Mouse (Mus musculus) limb, embryonic 12.5 days (tissue): Measurements from ENCODE around the gene Adcy6. TPM values are rescaled to one million over a fixed set of nuclear protein-coding genes. Genes with fewer than 3 reads are reported as not detected.
A peak's percentile ranks its signal among the peaks of the same experiment; 100 is the strongest.

ENCODE experiments used
- ATAC-seq: fragments of 200-750 bp; cut with Nextera tagmentation; 2 replicates; pipeline ENCODE4 v1.8.0; 2017; ENCODE audit warnings: low read depth, moderate TSS enrichment; ENCODE audit not compliant: insufficient number of reproducible peaks, insufficient read depth, low FRiP score, low TSS enrichment
- H3K27ac ChIP-seq: fragments of 300-500 bp; sonication (generic); 2 replicates; pipeline ENCODE4 v1.5.1; 2016; ENCODE audit warnings: mild to moderate bottlenecking, moderate library complexity
- H3K27me3 ChIP-seq: fragments of 300-500 bp; sonication (generic); 2 replicates; pipeline ENCODE4 v1.6.1; 2016; ENCODE audit warnings: mild to moderate bottlenecking, moderate library complexity
- H3K36me3 ChIP-seq: fragments of 300-500 bp; sonication (generic); 2 replicates; pipeline ENCODE4 v1.6.1; 2016; ENCODE audit warnings: mild to moderate bottlenecking, moderate library complexity
- H3K4me1 ChIP-seq: fragments of 300-500 bp; sonication (generic); replicated peaks from 2 replicates; pipeline ENCODE4 v1.6.1; 2016
- H3K4me2 ChIP-seq: fragments of 300-500 bp; sonication (generic); 2 replicates; pipeline ENCODE4 v1.6.1; 2016; ENCODE audit warnings: mild to moderate bottlenecking, moderate library complexity
- H3K4me3 ChIP-seq: fragments of 300-500 bp; sonication (generic); replicated peaks from 2 replicates; pipeline ENCODE4 v1.5.1; 2016; ENCODE audit warnings: mild to moderate bottlenecking
- H3K9ac ChIP-seq: fragments of 300-500 bp; sonication (generic); replicated peaks from 2 replicates; pipeline ENCODE4 v1.6.1; 2016; ENCODE audit warnings: mild to moderate bottlenecking, moderate library complexity
- H3K9me3 ChIP-seq: fragments of 300-500 bp; sonication (generic); 2 replicates; pipeline ENCODE4 v1.6.1; 2016; ENCODE audit warnings: mild to moderate bottlenecking, moderate library complexity
- WGBS: fragments of 180-500 bp; shearing (Covaris S2); methylation state at CpG from one replicate; pipeline ENCODE4 v1.1.7; 2016; 5-methylcytosine and 5-hydroxymethylcytosine counted together
- polyA plus RNA-seq: library from polyadenylated mRNA; unstranded; fragments of >200 nt; fragmentation: Nextera tagmentation; extraction: Ambion mirVana; gene quantifications from 2 replicates; pipeline ENCODE4 v1.2.1, GENCODE M21; 2016

The Adcy6 gene
- polyA plus RNA-seq, 1 experiment from 2014 or later, result 25.7 TPM

GRCm38 (mm10) chr15:98628589-98629254 is 18.8 kb upstream of the Adcy6 start:
- WGBS, result 9% methylated on average over 20 of the region's 20 CpGs
- H3K27me3 ChIP-seq, result peaks cover 52% of the 10 kb centered on the region
- peak overlapping the region; percentile 49 for H3K4me2 ChIP-seq
- H3K9me3 ChIP-seq, result no peaks in the 10 kb centered on the region
- H3K27ac ChIP-seq, result peak overlapping the region; percentile 20; the same call in 1 of the 2 replicates
- H3K4me1 ChIP-seq, result peaks cover 52% of the 10 kb centered on the region
- H3K36me3 ChIP-seq, result no peaks in the 10 kb centered on the region
- no peak overlapping the region; the same call in 1 of the 2 replicates for H3K9ac ChIP-seq
- no peak for ATAC-seq
- H3K4me3 ChIP-seq, result peak overlapping the region; percentile 13

DNA sequence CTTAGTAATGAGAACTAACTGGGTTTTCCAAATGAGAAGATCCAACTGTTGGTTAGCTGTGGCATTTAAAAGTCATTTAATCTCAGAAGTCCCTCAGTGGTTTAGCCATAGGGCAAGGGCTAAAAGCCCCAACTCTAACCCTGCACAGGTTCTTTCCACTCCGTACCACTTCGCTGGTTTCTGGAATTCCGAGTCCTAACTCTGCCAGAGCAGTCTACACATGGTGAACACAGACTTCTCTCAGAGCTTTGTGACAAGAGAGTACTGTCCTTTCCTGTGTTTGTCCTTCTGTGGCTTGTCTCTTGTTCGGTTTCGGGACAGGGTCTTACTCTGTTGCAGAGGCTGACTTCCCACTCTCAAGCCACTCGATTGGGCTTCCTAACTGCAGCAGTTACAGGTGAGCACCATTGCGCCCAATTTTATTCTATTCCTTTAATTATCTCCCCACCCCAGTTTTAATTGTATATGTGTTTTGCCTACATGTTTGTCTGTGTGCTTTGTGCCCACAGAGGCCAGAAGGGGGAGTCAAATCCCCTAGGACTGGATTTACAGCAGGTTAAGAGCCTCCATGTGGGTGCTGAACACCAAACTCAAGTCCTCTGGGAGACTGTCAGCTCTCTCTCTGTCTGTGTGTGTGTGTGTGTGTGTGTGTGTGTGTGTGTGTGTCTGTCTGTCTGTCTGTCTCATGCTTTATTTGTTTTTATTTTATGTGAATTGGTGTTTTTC is 16.8 kb upstream of the Adcy6 start:
- Histone ChIP-seq H3K36me3 (no peaks in the 10 kb centered on the region), H3K27ac (no peak overlapping the region), H3K4me3 (no peak overlapping the region), H3K27me3 (peaks cover 48% of the 10 kb centered on the region), H3K4me1 (peaks cover 39% of the 10 kb centered on the region), H3K9ac (no peak overlapping the region), H3K4me2 (no peak overlapping the region), H3K9me3 (no peaks in the 10 kb centered on the region)
- WGBS, result 83% methylated on average over 7 of the region's 7 CpGs
- no peak for ATAC-seq

DNA sequence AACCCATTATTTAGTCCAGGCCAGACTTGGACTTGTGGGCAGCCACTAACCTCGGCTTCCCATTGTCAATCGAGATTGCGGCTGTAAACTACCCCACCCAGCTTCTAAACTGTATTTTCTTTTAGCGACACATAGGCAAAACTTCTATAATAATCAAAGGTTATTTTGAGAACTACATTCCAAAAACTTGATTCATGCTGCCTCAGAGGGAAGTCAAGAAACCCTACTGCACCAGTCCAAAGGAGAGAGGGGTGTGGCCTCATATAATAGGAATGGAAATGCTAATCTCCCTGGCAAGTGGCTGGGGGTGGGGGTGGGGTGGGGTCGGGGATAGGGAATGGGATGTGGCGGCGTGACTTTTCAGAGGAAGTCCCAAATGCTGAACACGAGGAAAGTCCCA is 16.2 kb upstream of the Adcy6 start:
- no peaks in the 10 kb centered on the region for H3K9me3 ChIP-seq
- WGBS, result 36% methylated on average over 8 of the region's 8 CpGs
- no peaks in the 10 kb centered on the region for H3K36me3 ChIP-seq
- no peak for ATAC-seq
- H3K4me1 ChIP-seq, result peaks cover 33% of the 10 kb centered on the region
- peaks cover 42% of the 10 kb centered on the region for H3K27me3 ChIP-seq
- H3K4me3 ChIP-seq, result no peak overlapping the region
- H3K4me2 ChIP-seq, result no peak overlapping the region
- no peak overlapping the region for H3K27ac ChIP-seq
- no peak overlapping the region for H3K9ac ChIP-seq

- Histone ChIP-seq H3K9me3 (no peaks in the 10 kb centered on the region; the same call in 1 of the 2 replicates), H3K4me3 (no peak overlapping the region), H3K4me2 (no peak overlapping the region), H3K27me3 (peaks cover 21% of the 10 kb centered on the region), H3K9ac (no peak overlapping the region), H3K4me1 (peaks cover 12% of the 10 kb centered on the region), H3K36me3 (no peaks in the 10 kb centered on the region), H3K27ac (no peak overlapping the region)
- ATAC-seq, result no peak
- 59% methylated on average over 5 of the region's 5 CpGs for WGBS
Measured at GRCm38 (mm10) chr15:98623361-98623821, 13.5 kb upstream of the Adcy6 start.

DNA sequence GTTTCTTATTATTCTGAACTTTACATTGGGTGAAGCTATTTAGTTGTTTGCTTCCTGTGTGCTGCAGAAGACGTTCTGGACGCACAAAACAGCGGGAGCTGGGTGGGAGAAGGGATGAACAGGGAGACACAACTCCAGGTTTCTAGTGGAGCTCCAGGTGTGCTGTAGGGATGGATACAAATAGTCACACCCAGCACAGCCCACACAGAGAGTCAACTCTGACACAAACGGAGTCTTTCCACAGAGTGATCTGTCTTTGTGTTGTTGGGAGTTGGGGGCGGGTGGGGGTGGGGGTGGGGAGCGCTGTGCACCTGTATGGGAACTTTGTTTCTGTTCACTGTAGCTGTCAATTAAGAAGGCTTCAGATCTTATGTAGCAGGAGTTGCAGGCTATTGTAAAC is 12.8 kb upstream of the Adcy6 start:
- peaks cover 17% of the 10 kb centered on the region for H3K27me3 ChIP-seq

DNA sequence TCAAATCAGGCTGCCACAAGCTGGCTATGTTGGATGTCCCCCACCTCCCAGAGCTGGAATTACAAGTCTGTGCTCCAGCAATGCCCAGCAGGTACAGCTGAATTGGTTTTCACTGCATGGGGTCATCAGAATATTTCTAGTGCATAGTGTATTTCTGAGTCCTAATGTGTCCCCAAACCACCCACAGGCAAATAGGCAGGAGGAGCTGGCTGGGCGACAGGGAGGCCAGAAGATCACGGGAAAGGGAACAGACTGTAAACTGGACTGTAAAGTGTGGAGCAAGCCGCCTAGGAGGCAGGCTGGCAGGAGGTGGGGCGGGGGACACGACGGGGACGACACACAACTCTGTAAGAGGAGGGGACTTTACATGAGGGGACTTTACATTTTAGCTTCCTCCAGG is 12.3 kb upstream of the Adcy6 start:
- no peak overlapping the region for H3K4me2 ChIP-seq
- no peak overlapping the region for H3K27ac ChIP-seq
- H3K9me3 ChIP-seq, result no peaks in the 10 kb centered on the region; the same call in 1 of the 2 replicates
- H3K4me3 ChIP-seq, result no peak overlapping the region
- no peak overlapping the region for H3K9ac ChIP-seq
- WGBS, result 5% methylated on average over 7 of the region's 7 CpGs
- H3K4me1 ChIP-seq, result peaks cover 8% of the 10 kb centered on the region
- no peak for ATAC-seq
- no peaks in the 10 kb centered on the region for H3K36me3 ChIP-seq
- peaks cover 17% of the 10 kb centered on the region for H3K27me3 ChIP-seq

More for the DNA sequence above, 12.8 kb upstream of the Adcy6 start:
- Histone ChIP-seq H3K9me3 (no peaks in the 10 kb centered on the region; the same call in 1 of the 2 replicates), H3K27ac (no peak overlapping the region), H3K4me1 (peaks cover 8% of the 10 kb centered on the region), H3K4me3 (no peak overlapping the region), H3K4me2 (no peak overlapping the region), H3K36me3 (no peaks in the 10 kb centered on the region), H3K9ac (no peak overlapping the region)
- no peak for ATAC-seq
- 24% methylated on average over 6 of the region's 6 CpGs for WGBS

DNA sequence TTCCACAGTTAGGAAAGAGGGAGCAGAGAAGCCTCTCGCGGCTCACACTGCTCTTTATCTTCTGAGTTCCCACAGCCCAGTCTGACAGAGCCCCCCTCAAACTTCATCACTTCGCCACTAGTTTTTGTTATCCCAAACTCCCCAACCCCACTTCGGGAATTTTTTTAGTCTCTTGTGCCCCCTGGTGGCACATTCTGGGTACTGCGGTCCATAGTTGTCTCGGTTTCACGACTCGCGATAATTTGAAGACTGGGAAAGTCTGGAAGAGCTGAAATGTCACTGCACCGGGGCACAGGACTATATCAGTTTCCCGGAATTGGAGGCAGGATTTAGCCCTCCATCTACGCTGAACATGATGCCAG is 7.3 kb upstream of the Adcy6 start:
- Histone ChIP-seq H3K36me3 (no peaks in the 10 kb centered on the region), H3K4me2 (peak overlapping the region; percentile 47), H3K4me3 (no peak overlapping the region), H3K27ac (no peak overlapping the region), H3K9me3 (no peaks in the 10 kb centered on the region; the same call in 1 of the 2 replicates), H3K27me3 (peaks cover 3% of the 10 kb centered on the region; the same call in 1 of the 2 replicates), H3K4me1 (peaks cover 29% of the 10 kb centered on the region), H3K9ac (no peak overlapping the region)
- no peak for ATAC-seq
- under 1% methylated on average over 12 of the region's 12 CpGs for WGBS

DNA sequence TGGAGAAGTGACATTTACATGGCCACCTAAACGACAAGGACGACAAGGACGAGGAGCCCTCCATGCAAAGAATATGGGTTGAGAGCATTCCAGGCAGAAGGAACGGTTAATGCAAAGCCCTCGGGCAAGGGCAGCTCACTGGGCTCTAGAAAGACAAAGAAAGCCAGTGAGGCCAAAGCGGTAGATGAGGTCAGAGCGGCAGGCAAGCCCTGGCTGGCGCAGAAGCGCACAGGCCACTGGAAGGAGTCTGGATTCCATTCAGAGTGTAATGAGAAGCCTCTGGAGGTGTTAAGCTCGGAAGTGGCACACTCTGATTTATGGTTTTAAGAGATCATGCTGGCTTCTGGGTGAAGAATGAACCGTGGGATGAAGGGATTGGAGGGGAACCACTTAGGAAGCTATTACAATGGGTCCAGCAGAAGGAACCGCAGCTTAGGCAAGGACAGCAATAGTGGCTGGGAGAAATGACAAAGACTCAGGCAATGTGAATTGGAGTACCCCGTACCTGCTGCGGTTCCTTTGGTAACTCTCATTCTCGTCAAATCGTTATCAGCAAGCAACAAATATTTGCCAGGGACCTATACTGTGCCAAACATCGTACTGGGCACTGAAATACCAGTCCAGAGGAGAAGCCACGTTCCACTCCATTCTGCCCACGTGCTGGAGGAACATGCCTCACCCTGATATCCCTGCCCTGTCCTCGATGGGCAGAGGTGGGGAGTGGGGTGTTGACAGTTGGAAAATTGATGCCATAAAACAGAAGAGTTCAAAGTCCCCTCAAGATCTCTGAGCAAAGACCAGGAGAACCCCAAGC is 6.7 kb upstream of the Adcy6 start:
- Histone ChIP-seq H3K4me2 (peak overlapping the region; percentile 47), H3K36me3 (no peaks in the 10 kb centered on the region), H3K9me3 (no peaks in the 10 kb centered on the region; the same call in 1 of the 2 replicates), H3K4me3 (no peak overlapping the region; the same call in 1 of the 2 replicates), H3K27ac (no peak overlapping the region), H3K27me3 (peaks cover 3% of the 10 kb centered on the region; the same call in 1 of the 2 replicates), H3K9ac (no peak overlapping the region), H3K4me1 (peaks cover 27% of the 10 kb centered on the region)
- 20% methylated on average over 20 of the region's 20 CpGs for WGBS
- no peak for ATAC-seq

- 73% methylated on average over 6 of the region's 6 CpGs for WGBS
Measured at GRCm38 (mm10) chr15:98615751-98616150, 5.9 kb upstream of the Adcy6 start.

GRCm38 (mm10) chr15:98614971-98615370 is 5.1 kb upstream of the Adcy6 start:
- WGBS, result 27% methylated on average over 6 of the region's 6 CpGs
- peak overlapping the region; percentile 80 for H3K27ac ChIP-seq

More at GRCm38 (mm10) chr15:98615751-98616150, 5.9 kb upstream of the Adcy6 start:
- no peak for ATAC-seq
- Histone ChIP-seq H3K9ac (no peak overlapping the region), H3K4me3 (no peak overlapping the region), H3K4me1 (peaks cover 27% of the 10 kb centered on the region), H3K4me2 (no peak overlapping the region), H3K27me3 (peaks cover 3% of the 10 kb centered on the region; the same call in 1 of the 2 replicates), H3K27ac (no peak overlapping the region), H3K36me3 (no peaks in the 10 kb centered on the region), H3K9me3 (no peaks in the 10 kb centered on the region; the same call in 1 of the 2 replicates)

More at GRCm38 (mm10) chr15:98614971-98615370, 5.1 kb upstream of the Adcy6 start:
- ATAC-seq, result no peak
- Histone ChIP-seq H3K9ac (no peak overlapping the region), H3K9me3 (no peaks in the 10 kb centered on the region; the same call in 1 of the 2 replicates), H3K4me1 (peaks cover 30% of the 10 kb centered on the region), H3K27me3 (peaks cover 3% of the 10 kb centered on the region; the same call in 1 of the 2 replicates), H3K4me2 (no peak overlapping the region), H3K36me3 (no peaks in the 10 kb centered on the region), H3K4me3 (no peak overlapping the region)
